Mouse (Mus musculus): ENCODE results near the gene Adcy3.
"Not testable (repeated sequence)": the region's sequence is repeated elsewhere in the genome, so short reads cannot be mapped to it uniquely, and the experiment has no call there.

Adcy3 gene

DNA sequence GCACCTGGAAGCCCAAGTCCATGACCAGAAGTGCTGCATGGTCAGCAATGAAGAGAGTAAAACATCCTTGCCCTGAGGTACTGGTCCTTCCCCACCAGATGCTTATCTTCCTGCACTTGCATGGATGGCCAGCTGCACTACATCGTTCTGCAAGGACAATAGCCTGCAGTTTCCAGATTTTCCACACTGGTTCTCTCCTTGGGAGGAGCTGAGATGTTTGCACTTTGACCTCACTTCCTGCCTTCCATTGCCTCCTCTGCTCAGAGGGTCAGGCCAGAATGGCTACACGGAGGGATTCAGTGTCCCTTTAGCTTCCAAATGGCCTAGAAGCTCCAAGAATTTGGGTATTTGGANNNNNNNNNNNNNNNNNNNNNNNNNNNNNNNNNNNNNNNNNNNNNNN is 51.7 kb downstream of the Adcy3 start:
- DNase-seq (ENCODE audit: low spot score) = no peak

DNA sequence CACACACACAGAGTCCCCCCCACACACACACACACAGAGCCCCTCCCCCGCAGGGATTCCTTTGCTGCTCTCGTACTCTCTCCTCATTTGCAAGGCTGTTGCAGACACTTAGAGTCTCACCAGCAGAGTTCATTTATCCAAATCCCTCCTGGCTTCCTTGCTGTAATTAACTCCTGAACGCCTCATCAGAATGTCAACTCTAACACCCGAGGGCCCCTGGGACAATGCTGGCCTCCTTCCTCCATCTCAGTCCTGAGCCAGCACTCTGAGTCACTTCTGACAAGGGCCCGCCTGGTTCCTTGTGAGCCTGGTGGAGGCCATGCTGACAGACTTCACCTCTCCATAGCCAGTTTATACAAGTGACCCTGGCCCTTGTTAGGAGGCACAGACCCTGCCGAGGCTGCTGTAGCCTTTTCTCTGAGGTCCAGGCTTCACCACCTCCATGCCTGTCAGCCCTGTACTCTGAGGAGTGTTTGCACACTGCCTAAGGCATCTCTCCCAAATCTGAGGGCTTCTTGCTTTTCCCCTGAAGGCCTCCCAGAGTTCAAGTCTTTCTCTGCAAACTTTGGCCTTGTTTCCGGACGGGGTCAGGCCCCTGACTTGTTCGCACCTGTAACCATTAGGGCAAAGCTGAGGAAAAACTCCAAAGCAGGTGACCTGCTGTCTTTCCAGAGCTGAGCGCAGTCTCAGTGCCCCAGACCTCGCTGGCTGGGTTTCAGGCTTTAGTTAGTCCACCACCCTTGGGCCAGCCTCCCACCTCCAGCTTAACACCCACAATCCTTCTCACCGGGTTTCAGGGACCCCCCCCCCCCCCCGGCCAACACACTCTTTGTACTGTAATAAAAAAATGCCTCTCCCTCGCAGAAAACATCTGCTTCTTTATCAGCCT is 55.5 kb downstream of the Adcy3 start:
- DNase-seq (ENCODE audit: low spot score) = peak; percentile 71

DNA sequence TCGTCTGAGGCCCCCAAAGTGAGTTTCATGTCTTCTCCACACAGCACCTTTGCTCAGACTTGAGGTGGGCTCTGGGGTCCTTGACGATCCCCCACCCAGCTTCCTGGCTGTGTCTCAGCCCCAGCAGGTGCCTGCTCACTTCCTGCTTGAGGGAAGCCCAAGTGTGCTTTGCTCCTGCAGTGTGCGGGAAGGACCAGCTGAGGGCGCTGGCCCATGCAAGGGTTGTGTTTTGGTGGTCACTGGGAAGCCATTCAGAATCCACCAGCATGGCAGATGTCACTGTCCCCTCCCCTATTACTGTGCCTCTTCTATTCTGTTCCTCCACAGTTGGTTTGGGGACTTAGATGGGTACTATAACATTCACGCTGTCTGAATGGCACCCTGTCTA is 56.2 kb downstream of the Adcy3 start:
- peak; percentile 65 for DNase-seq (ENCODE audit: low spot score)

DNA sequence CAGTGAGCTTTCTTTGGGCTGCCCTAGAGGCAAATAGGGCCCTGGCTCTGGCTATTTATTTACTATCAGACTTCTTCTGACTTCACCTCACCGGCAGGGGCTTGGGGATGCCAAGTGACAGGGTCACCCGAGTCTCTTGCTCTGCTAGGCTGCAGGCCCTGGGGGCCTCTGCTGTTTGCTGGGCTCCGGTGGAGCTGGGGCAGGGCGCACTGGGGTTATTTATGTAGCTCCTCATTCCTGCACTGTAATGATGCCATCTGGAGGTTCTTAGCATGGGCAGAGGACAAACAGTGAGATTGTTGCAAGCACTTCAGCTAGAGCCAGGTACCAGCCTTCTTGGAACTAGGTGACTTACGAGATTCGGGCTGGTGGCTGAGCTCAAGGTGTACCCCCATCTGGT is 59.6 kb downstream of the Adcy3 start:
- no peak for DNase-seq (ENCODE audit: low spot score)

DNA sequence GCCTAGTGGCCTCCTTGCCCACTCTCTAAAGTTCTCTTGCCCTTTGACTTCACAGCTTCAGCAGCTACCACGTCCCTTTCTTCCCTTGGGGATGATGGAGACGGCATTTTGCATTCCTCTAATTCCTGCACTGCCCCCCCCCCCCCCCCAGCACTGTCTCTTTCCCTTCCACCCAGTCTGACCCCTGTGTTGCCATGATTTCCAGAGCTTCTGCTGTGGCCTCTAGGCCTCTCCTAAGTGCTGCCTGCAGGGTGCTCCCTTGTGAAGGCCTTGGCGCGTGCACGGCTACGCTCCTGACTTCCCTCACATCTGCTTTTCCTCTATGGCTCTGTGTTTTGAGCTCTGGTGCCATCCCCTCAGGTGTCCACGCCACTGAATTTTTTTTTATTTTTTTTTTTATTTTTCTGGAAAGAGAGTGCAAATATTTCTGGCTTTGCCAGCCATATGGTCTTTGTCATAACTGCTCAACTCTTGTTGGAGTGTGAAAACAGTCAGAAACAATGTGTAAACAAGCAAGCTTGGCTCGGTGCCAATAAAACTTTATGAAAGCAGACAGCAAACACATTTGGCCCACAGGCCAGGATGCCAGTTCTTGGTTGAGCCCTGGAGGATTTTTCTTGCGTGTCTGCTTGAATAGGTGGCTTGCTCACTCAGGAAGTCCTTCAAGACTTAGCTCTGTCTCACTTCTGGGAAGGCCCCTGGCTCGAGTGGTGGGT is 60.3 kb downstream of the Adcy3 start:
- DNase-seq (ENCODE audit: low spot score) = no peak

DNA sequence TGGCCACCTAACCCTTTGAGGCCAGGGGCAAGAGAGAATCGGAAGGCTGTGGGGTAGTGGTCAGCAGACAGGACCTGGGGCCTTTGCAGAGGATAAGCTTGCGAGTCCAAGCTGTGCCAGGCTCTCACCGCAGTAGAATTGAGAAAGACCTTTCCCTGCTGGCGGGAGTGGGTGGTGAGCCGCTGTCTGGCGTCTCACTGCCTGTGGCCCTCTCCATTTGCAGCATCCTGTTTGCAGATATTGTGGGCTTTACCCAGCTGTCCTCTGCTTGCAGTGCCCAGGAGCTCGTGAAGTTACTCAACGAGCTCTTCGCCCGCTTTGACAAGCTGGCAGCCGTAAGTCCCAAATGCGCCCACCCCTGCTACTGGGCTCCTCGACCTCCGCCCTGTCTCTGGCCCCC is 61.7 kb downstream of the Adcy3 start:
- DNase-seq (ENCODE audit: low spot score) = no peak

DNA sequence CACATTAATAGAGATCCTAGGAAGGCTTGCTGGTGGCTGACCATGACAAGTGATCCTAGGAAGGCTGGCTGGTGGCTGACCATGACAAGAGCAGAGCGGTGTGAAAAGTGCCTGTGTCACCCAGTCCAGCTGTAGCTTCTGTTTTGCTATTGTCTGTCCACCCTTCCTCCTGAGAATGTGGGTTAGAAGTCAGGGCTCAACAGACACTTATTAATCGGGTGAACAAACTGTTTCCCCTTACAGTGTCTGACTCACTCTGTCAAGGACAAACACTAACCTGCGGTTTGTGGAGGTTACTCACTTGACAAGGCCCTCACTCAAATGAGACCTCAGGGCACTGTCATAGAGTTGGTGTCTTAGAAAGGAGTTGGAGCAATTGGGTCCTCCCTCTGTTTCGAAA is 65.8 kb downstream of the Adcy3 start:
- DNase-seq (ENCODE audit: low spot score) = no peak

DNA sequence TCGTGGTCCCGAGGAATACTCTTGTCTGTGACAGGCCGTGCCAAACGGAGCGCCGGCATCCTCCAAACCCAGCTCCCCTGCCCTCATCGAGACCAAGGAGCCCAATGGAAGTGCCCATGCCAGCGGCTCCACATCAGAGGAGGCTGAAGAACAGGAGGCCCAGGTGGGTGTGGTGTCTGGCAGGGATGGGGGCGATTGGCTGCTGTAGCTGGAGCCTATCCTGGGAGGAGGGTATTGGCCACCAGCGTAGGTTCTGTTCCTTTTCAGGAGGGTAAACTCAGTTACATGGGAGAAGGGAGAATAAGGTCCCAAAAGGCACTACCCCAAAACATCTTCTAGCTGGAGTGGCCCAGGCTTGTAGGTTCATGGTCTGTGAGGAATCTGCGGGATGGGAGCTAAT is 66.4 kb downstream of the Adcy3 start:
- no peak for DNase-seq (ENCODE audit: low spot score)

DNA sequence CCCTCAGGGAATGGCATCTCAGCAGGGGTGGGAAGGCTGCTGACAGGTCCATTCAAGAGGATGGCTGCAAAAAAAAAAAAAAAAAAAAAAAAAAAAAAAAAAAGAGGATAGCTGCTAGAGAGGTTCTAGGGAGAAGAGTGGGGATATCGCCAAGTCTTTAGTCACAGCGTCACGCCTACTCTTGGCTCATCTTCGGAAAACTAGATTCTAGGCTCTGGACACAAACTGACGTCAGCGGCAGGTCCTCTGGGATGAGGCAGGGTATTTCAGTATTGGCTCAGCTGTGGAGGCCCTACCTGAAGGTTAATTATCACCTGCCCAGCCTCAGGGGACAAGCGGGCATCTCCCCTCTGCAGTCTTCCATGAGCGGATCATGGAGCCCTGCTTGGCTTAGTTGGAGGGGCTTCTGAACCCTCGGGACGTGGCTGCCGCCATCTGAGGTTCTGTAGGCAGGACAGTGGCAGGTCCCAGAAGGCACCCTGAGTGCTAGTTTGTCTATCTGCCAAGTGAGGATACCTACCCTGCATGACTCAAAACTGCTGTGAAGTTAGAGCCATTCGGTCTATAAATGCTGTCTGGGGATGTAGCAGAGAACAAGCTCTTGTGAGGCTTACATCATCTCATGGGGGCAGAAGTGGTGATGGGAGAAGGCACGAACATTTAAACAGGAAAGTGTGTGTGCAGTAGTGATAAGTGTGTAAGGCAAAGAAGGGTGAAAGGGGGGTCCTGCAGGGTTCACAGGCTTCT is 68.7 kb downstream of the Adcy3 start:
- DNase-seq (ENCODE audit: low spot score) = no peak

DNA sequence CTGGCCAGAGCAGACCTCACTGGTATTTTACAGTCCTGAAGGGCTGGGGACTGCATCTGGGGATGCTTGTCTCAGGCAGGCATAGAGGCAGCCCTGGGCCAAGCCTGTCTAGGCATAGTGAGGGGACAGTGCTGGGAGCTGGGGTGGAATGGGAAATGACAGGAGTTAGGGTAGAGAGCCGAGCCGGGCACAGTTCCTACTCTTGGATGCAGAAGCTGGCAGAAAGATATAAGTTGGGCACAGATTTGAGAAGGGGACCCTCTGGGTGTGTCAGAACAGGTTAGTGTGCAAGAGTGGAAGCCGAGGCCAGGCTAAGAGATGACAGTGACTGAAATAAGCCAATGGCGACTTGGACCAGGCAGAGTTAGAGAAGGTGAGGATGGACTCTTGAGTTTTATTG is 69.3 kb downstream of the Adcy3 start:
- DNase-seq (ENCODE audit: low spot score) = no peak

DNA sequence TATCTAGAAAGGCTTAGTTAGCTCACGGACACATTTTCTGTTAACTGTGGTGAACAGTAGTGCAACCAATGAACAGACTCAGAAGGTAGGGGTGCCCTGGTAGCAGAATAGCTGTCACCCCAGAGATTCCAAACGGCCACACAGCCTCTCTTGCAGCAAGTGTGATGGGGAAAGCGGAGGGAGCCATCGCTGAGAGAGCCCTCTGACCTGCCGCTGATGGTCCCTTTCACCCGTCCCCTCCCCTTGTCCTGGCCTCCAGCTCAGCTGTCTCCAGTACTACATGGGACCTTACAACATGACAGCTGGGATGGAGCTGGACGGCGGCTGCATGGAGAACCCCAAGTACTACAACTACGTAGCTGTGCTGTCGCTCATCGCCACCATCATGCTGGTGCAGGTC is 73.2 kb downstream of the Adcy3 start:
- DNase-seq (ENCODE audit: low spot score) = peak; percentile 33

DNA sequence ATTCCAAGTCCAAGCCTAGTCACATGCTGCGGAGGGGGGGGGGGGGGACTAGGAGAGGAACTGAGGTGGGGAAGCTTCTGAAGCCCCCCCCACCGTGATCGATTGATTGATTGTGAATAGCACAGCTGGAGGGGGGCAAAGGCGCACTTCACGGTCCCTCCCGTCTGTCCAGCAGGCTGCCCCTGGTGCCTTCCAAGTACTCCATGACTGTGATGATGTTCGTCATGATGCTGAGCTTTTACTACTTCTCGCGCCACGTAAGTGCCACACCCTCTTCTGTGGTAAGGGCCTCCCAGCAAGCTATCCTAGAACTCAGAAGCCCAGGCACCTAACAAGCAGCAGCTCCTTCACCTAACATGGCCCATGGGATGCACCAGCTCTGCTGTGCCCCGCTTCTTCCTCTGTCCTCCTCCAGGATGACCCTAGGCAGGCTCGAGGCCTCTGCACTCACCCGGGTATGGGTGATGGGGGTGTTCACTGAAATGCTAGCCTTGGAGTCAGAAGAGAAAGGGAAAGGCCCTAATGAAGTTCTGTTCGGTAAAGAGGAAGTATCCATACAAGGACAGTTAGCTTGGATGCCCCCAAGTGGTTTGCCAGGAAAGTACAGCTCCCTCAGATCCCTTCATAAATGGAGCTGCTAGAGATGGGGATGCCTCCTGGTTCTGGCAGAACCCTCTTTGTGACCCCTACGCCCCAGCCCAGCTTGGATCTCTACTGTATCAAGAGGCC is 75.7 kb downstream of the Adcy3 start:
- peak; percentile 77 for DNase-seq (ENCODE audit: low spot score)

DNA sequence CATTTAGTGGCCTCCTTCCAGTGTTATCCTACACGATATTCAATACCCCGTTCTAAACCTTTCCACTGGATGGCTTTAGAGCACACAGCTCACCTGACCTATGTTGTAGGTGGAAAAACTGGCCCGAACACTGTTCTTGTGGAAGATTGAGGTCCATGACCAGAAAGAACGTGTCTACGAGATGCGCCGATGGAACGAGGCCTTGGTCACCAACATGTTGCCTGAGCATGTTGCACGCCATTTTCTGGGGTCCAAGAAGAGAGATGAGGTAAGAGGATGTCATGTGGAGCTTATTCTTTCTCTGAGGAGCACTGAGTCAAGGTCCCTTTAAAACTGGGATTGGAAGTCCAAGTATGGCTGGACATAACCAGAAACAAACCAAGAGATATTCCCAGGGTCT is 76.3 kb downstream of the Adcy3 start:
- peak; percentile 35 for DNase-seq (ENCODE audit: low spot score)

DNA sequence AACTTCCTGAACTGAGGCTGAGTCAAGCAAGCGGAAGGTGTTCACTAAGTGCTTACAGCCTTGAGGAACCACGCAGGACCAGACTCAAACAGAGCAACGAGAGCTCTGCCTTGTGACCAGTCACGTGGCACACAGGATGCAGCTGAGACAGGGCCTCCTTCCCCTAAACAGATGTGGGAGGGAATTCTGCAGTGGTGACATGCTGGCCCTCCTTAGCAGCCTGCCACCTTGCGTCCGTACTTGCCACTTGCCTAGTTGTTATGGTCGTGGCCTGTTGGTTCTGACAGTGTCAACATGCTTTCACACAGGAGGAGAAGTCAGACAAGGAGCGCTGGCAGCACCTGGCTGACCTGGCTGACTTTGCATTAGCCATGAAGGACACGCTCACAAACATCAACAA is 78.3 kb downstream of the Adcy3 start:
- no peak for DNase-seq (ENCODE audit: low spot score)

DNA sequence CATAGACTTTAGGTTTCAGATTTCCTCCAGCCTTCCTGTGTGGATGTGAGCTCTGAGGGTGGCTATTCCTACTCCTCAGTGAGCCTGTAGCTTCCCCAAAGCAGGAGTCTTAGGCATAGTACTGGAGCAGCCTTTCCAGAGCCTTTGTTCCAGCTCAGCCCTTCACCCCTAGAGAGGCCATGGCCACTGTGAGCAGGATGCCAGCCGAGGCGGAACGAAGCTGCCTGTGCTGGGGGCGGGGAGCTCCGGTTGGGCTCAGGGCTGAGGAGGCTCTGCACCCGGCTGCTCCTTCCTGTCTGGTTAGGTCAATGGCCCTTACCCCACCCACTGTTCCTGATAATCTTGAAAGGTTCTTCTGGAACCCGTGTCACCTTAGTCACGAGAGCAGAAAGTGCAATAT is 80.0 kb downstream of the Adcy3 start:
- peak; percentile 82 for DNase-seq (ENCODE audit: low spot score)

DNA sequence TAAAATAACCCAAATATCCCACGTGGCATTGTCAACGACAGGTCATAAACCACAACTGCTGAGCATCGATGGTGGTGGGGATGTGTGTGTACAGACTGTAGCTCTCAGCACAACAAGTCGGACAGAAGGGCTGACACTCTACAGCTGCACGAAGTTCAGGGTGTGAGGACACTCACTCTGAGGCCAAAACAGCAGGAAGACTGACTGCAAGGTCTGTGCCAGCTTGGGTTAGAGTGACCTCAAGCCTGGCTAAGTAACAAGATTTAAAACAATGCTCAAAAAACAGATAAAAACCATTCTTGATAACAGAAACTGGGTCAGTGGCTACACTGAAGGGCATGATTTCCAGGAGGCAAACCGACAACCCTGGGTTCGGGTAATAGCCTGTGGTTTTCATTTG is 97.3 kb downstream of the Adcy3 start:
- no peak for DNase-seq (ENCODE audit: low spot score)

DNA sequence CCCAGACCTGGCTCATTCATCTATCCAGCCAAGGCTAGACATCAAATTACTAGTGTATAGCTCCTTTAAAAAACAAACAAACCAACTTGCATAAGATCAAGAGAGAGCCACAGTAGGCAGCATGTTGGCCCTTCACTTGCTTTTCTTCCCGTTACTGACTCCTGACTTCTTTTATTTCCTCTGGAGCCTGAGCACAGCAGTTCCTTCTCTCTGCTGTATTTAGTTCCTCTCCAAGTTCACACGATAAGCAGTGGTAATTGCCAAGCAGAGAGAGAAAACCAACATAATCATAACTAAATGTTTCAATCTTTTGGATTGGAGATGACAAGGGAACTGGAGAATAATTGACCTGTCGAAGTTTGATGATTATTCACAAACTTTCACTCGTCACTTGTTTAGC is 99.9 kb downstream of the Adcy3 start:
- no peak for DNase-seq (ENCODE audit: low spot score)

DNA sequence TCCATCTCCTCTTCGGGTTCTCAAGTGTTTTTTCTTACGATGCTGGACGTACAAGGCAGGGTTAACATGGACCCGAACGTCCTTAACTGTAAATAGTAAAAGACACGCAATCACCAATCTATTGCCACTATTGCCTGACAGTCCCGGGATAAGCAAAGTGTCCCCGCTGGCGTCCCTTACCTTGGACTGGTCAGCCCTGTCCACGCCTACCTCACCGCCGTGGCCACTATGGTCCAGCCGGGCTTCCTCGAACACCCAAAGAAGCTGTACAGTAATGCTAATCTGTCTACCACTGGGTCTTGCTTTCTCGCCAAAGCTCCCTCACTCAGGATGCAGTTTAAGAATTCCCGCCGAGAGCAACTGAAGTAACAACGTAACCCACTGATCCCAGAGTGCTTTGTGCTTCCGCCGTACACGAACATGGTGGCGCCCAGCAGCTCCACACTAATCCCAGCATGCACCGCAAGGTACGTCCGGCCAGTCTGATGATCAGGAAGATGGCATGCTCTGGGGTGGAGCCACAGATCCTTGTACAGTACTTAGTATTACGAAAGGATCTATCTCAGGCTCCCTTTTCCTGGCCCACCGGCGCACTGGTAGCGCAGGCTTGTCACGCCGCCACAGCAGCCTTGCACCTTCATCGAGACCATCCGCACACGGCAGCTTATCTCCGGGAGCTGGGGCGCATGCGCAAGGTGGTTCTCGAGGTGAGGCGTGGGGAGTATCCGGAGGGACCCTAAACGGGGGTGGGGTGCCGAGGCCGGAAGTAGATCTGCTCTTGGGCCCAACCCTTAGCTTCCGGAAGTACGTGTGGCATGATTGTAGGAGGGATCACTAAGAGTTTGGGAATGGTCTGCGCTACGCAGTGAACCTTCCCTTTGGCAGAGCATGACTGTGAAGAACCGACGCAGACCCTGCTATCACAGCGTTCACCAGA is 100.9 kb downstream of the Adcy3 start, which contains the start of the genes Ptrhd1 and Cenpo:
Gene Ptrhd1, plus strand, starts transcription at position 456 of the 937 bp plus-strand sequence.
Gene Cenpo, minus strand, starts transcription at position 723 of the 937 bp plus-strand sequence.
- peak; percentile 94 for DNase-seq (ENCODE audit: low spot score)

DNA sequence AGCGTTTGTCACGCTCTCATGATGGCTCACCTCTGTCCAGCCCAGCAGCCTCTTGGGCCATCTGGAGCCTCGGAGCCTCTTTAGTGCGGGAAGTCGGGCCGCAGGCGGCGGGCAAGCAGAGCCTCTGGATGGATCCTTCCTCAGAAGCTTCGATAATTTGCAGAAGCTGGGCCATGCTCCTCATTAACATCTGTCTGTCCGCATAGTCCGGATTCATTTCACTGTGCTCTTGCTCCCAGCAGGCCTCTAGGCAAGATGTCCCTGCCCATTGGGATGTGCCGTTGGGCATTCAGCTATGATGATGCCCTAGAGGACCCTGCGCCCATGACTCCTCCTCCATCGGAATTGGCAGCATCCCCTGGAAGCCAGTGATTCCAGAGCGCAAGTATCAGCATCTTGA is 104.6 kb downstream of the Adcy3 start:
- DNase-seq (ENCODE audit: low spot score) = no peak

DNA sequence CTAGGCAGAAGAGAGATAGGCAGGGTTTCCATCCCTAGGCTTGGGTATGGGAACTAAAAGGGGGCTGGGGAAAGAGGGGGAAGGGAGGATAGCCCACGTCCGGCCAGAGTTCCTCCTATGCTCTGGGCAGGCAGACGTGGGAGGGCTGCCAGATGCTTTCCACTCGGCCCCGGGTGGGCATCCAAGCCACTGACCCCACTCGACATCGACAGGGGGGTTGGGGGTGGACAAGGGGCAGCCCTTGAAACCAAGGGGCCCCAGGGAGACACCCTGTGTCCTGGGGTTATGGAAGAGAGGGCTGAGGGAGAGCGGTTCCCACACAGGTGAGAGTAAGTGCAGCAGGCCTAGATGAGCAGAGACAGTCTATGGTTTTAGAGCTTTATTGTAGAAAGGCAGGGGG is 107.4 kb downstream of the Adcy3 start:
- not testable (repeated sequence) for DNase-seq (ENCODE audit: low spot score)

DNA sequence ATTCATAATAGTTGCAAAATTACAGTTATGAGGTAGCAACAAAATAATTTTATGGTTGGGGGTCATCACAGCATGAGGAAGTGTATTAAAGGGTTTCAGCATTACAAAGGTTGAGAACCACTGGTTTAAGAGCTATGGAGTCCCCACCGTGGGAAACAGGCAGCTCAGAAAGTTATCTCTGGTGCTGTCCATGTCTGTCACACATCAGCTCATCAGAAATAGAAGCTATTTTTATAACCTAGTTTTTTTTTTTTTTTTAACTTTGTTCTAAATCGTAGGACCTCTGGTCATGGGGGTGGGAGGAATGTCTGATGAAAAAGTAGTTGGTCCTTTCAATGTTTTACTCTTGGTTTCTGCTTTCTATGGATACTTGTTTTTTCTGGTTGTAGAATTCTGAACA is 110.9 kb downstream of the Adcy3 start:
- DNase-seq (ENCODE audit: low spot score) = no peak
